Mouse (Mus musculus) thymus, postnatal 25 days (tissue): Measurements from ENCODE around the gene Syngr1.

Source experiments
- DNase-seq: peaks from one replicate; pipeline ENCODE4 v3.0.0; 2022

Syngr1 gene

GRCm38 (mm10) chr15:80092041-80092441 lies 907 bp downstream of the Syngr1 start:
- no peak for DNase-seq

DNA sequence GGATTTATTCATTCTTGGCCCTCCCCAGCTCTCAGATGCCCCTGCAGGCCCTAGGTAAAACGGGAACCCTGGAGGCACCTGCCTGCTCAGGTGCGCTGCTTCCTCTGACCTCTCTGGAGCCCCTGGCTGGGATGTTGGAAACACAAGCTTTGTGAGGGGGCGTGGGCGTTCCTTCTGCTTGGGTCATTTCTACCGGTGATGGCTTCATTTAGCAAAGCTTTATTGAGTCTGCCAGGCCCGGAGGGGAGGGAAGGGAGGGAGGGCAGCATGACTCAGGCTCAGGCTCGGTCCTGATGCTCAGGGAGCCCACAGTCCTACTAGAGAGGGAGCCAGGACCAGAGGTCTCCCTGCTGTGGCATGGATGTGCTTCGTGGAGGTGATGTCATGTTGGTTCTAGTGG lies 1.5 kb downstream of the Syngr1 start:
- no peak for DNase-seq

DNA sequence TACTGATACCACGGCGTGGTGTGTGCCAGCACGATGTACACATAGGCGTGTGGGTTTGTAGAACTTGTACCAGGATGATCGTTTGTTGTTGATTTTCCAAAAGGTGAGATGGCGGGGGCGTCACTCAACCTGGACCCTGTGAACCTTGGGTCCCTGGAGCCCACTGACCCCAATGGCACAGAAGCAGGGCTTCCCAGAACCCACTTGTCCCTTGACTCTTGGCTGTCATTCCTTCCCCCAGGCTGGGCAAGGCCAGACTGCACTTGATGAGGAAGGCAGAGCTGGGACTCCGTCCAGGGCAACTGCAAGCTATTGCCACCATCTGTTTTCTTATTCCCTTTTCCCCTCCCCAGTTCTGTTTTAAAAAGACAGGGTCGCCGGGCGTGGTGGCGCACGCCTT lies 3.1 kb downstream of the Syngr1 start:
- no peak for DNase-seq

GRCm38 (mm10) chr15:80095596-80095995 lies 4.5 kb downstream of the Syngr1 start:
- DNase-seq, result no peak

GRCm38 (mm10) chr15:80096406-80096805 lies 5.3 kb downstream of the Syngr1 start:
- DNase-seq, result no peak

DNA sequence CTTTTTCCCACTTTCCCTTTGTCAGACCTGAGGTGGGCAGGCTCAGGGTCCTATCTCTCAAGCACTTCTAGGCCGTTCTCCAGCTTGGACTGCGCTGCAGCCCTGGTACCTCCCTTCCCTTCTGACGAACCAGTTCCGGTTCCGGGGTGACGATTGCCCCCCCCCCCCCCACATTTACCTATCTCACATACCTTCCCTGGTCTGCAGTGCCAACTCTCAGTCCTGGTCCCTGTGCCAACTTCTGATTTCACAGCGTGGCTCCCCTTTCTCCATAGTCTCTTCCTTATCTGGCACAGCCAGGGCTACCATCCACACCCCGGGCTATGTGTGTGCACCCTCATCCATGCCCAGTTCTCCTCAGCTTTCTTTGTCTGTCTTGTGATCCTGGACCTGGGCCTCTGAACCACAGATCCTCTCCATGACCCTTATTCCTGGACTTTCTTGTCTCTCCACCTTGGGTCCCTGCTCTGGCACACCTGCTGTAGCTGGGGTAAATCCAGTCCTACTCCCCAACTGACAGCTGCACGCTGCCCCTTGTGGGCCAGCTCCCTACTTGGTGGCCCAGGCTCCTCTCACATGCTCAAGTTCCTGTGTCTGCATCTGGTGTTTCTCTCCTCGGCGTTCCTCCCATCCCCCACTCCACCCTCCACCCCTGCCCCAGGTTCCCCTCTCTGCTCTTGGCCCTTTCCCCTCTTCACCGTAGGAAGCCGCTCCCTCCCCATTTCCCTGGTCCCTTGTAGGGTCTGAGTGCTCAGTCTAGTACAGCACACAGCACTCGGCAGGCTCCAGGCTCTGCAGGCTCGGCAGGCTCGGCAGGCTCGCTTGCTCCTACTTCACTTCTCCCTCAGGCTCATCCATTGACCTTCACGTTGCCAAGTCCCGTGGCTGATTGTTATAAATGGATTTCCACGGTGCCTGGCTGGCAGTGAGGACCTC lies 6.1 kb downstream of the Syngr1 start:
- peak; percentile 52 for DNase-seq

- DNase-seq, result no peak
Measured at GRCm38 (mm10) chr15:80097999-80098461, 6.9 kb downstream of the Syngr1 start.

GRCm38 (mm10) chr15:80098809-80099208 lies 7.7 kb downstream of the Syngr1 start:
- DNase-seq, result no peak

DNA sequence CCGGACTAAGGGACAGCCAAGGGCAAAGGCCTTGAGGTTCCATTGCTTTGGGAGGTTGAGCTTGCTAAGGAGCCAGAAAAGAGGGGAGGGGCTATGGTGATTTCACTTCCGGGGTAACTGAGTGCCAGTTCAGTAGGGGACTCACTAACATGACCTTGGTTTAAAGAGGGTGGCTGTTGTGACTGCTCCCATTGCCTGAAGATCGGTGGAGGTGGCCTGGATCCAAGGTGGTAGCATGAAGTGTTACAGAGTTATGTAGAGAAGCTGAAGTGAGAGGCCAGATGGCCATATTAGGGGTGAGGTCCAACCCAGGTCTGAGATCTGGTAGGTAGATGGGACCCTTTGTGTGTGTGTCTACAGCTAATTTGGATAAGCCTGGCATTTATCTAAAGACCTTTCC lies 8.3 kb downstream of the Syngr1 start:
- no peak for DNase-seq

DNA sequence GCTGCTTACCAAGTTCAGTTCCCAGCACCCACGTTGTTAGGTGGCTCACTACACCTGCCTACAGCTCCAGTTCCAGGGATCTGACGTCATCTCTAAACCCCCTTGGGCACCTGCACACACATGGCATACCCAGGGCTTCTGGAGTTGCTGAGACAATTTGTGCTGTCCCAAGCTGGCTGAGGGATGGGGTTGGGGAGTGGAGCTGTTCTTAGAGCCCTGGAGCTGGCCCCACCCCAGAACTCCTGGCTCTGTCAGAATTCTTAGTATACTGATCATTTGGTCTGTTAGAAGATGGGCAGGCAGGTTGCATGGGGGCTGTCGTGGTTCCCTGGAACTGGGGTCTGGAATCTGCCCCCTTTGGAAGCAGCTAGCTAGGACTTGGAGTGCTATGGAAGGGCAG lies 9.1 kb downstream of the Syngr1 start:
- no peak for DNase-seq

GRCm38 (mm10) chr15:80100871-80101270 lies 9.7 kb downstream of the Syngr1 start:
- DNase-seq, result no peak

DNA sequence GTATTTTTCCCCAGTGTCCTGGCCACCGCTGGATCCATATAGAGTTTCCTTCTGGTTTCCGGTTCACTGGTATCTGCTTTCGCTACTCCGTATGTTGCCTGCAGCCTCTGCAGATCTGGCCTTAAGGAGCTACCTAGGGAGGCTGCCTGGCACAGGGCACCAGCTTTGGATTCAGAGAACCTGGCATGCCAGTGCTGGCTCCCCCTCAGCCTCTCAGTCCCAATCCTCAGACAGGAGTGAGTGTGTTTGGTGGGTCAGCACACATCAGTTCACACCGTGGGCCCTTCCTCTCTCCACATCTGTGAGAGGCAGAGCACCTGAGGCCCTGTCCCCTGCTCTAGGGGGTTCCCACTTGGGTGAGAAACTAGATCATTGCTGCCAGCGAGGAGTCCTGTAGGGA lies 10.4 kb downstream of the Syngr1 start:
- no peak for DNase-seq

DNA sequence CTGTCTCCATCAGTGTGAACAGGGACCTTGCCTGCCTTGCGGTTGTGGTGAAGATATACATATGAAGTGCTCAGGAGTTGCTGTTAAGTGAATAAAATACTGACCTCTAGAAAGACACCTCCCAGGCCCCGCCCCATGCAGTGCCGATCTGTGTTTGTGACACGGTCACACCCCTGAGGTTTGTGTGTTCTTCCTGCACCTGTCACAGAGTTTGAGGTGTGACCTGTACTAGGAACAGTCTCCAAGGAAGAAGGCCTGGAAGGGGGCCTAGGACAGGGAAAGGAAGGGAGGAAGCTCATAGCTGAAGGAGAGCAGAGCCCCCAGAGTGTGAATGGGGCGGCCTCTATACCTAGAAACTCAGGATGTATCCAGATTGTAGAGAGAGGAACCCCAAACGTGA lies 11.4 kb downstream of the Syngr1 start:
- no peak for DNase-seq

GRCm38 (mm10) chr15:80105490-80106410 lies 14.6 kb downstream of the Syngr1 start:
- no peak for DNase-seq

- no peak for DNase-seq
Measured at GRCm38 (mm10) chr15:80107143-80107542, 16.0 kb downstream of the Syngr1 start.

- no peak for DNase-seq
Measured at GRCm38 (mm10) chr15:80107575-80107974, 16.4 kb downstream of the Syngr1 start.

- no peak for DNase-seq
Measured at GRCm38 (mm10) chr15:80111436-80111835, 20.3 kb downstream of the Syngr1 start.

DNA sequence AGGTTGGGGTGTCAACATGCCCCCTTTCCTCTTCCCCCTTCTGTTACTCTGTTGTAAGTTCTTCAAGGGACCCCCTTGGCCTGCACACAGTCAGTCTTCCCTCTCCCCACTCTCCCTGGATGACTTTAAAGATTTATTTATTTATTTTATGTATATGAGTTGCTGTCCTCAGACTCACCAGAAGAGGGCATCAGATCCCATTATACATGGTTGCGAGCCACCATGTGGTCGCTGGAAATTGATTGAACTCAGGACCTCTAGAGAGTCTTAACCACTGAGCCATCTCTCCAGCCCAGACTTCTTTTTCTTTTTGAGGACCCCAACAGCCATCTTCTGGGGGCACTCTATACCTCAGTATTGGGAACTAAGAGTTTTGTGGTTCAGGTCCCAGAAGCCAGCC lies 21.4 kb downstream of the Syngr1 start:
- no peak for DNase-seq

- DNase-seq, result no peak
Measured at GRCm38 (mm10) chr15:80114414-80114813, 23.3 kb downstream of the Syngr1 start.

DNA sequence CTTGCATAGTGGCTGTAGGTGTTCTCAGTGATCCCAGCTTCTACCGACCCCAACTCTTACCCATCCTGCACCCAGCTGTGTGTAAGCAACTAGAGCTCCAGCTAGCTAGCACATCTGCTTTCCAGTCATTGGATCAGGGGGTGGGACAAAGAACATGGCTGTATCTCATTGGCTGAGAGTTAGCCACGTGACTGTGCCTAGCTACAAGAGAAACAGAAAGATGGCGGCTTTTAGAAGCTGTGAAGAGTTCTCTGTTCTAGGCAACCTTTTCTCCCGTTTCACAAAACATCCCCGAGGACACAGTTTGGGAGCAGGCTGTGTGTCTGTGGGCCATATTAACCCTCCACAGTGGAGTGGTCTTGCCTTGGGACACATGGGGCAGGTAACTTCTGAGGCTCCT lies 24.1 kb downstream of the Syngr1 start:
- no peak for DNase-seq

GRCm38 (mm10) chr15:80115866-80116794 lies 25.0 kb downstream of the Syngr1 start:
- DNase-seq, result no peak

DNA sequence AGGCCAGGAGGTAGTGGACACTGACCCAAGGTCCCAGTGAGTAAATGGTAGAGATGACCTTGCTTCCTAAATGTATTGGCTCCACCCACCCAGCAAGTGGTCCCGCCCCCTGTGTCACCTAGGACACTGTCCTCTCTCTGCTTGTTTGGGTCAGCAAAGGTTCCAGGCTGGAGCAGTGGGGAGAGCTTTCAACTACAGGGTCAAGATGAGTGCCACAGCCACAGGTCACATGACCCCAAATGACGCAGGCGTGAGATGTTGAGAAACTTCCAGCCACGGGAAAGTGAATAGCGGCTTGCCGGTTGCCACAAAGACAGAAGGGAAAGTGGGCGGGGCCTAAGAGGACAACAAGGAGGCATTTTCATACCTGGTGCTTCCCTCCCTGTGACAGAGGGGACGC lies 26.0 kb downstream of the Syngr1 start:
- no peak for DNase-seq

- DNase-seq, result no peak
Measured at GRCm38 (mm10) chr15:80119076-80119475, 27.9 kb downstream of the Syngr1 start.
